Mouse (Mus musculus) heart, embryonic 16.5 days (tissue): ENCODE data around the gene Camta1. TPM values are rescaled to one million over a fixed set of nuclear protein-coding genes. Genes with fewer than 3 reads are reported as not detected.

Experiments
- ATAC-seq: fragments of 200-750 bp; cut with Nextera tagmentation; replicated peaks from 2 replicates; pipeline ENCODE4 v1.8.0; 2017; ENCODE audit warnings: moderate number of reproducible peaks; ENCODE audit not compliant: insufficient read depth, low FRiP score; ENCODE audit errors: extremely low read depth
- H3K27ac ChIP-seq: fragments of 300-500 bp; sonication (generic); 2 replicates; pipeline ENCODE4 v1.5.1; 2014; ENCODE audit warnings: mild to moderate bottlenecking, low read length, control low read depth, moderate library complexity
- H3K27me3 ChIP-seq: fragments of 300-500 bp; sonication (generic); 2 replicates; pipeline ENCODE4 v1.6.1; 2014; ENCODE audit warnings: low read length, mixed read lengths; ENCODE audit not compliant: control insufficient read depth, insufficient read depth
- H3K36me3 ChIP-seq: fragments of 300-500 bp; sonication (generic); 2 replicates; pipeline ENCODE4 v1.6.1; 2014; ENCODE audit not compliant: control insufficient read depth, insufficient read depth
- H3K4me1 ChIP-seq: fragments of 300-500 bp; sonication (generic); 2 replicates; pipeline ENCODE4 v1.6.1; 2014; ENCODE audit warnings: low read length, mixed read lengths; ENCODE audit not compliant: control insufficient read depth, insufficient read depth
- H3K4me2 ChIP-seq: fragments of 300-500 bp; sonication (generic); 2 replicates; pipeline ENCODE4 v1.6.1; 2014; ENCODE audit warnings: low read depth, mild to moderate bottlenecking, control low read depth, low read length
- H3K4me3 ChIP-seq: fragments of 300-500 bp; sonication (generic); 2 replicates; pipeline ENCODE4 v1.5.1; 2014; ENCODE audit warnings: mild to moderate bottlenecking, control low read depth, low read length
- H3K9ac ChIP-seq: fragments of 300-500 bp; sonication (generic); 2 replicates; pipeline ENCODE4 v1.6.1; 2014; ENCODE audit warnings: low read length, control low read depth
- H3K9me3 ChIP-seq: fragments of 300-500 bp; sonication (generic); replicated peaks from 2 replicates; pipeline ENCODE4 v1.6.1; 2016; ENCODE audit warnings: low read length; ENCODE audit not compliant: control insufficient read depth
- WGBS: fragments of 180-500 bp; shearing (Covaris S2); extraction: QIAGEN DNeasy Blood & Tissue Kit; methylation state at CpG from one replicate; pipeline ENCODE4 v1.1.7; 2014; 5-methylcytosine and 5-hydroxymethylcytosine counted together
- polyA plus RNA-seq: library from polyadenylated mRNA; unstranded; fragments of >200 nt; fragmentation: Nextera tagmentation; extraction: Ambion mirVana; gene quantifications from 2 replicates; pipeline ENCODE4 v1.2.1, GENCODE M21; 2015

Camta1 gene
- polyA plus RNA-seq, 1 experiment from 2014 or later = 141 TPM

DNA sequence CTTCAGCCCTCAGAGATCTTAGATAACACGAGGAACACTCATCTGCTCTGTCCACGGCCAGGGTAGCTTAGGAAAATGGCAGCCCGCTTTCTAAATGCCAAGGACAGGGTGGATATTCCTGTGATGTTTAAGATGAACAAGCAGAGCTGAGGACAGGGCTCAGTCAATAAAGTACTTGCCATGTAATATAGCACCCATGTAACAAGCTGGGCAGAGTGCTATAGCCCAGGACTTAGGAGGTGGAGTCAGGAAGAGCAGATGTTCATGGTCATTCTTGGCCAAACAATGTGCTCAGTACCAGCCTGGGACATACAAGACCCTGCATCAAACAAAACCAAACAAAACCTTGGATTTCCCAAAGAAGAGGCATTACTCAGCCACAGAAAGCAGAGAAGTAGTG is 407.6 kb downstream of the Camta1 start:
- no peak for ATAC-seq
- Histone ChIP-seq H3K4me3 (no peak overlapping the region), H3K4me2 (no peak overlapping the region), H3K9me3 (no peaks in the 10 kb centered on the region), H3K9ac (no peak overlapping the region), H3K4me1 (no peaks in the 10 kb centered on the region), H3K36me3 (no peaks in the 10 kb centered on the region), H3K27me3 (no peaks in the 10 kb centered on the region), H3K27ac (no peak overlapping the region)
- WGBS = 73% methylated on average over 3 of the region's 3 CpGs

DNA sequence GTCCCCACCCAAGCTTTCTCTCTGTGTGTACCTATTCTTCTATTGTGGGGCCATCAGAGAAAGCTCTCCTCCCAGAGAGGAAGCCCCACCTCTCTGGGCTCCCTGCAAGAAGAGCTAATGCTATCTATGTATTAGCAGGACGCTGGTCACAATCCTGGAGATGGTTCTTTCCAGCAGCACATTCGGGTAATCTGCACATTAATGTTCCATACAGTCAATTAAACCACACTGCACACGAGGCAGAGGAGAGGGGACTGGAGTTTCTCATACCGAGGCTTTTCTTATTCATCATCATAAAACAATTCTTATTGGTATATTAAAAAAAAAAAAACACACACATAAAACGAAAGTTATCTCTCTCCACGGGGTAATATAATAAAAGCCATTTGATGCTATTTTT is 409.8 kb downstream of the Camta1 start:
- Histone ChIP-seq H3K4me2 (no peak overlapping the region), H3K36me3 (no peaks in the 10 kb centered on the region), H3K27ac (no peak overlapping the region), H3K4me1 (no peaks in the 10 kb centered on the region), H3K4me3 (no peak overlapping the region), H3K27me3 (no peaks in the 10 kb centered on the region), H3K9me3 (no peaks in the 10 kb centered on the region), H3K9ac (no peak overlapping the region)
- 73% methylated on average over 6 of the region's 6 CpGs for WGBS
- ATAC-seq = no peak

DNA sequence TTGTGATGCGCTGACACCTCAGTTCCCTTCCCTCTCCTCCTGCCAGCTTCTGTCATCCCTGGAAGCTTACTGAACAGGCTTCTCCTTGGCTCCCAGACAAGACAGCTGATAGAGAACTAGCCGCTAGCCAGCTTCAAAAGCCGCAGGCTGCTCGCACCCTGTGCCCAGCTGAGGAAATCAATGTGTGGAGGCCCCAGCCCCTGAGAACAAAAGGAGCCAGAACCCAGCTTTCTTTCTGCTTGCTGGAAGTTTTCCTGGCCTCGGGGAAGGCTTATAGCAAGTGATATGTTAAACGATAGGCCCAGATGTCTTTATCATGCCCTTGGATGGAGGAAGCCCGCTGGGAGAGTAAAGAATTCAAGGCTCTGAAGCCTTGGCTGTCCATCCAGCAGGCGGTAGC is 411.7 kb downstream of the Camta1 start:
- Histone ChIP-seq H3K36me3 (no peaks in the 10 kb centered on the region), H3K4me1 (no peaks in the 10 kb centered on the region), H3K9ac (no peak overlapping the region), H3K27ac (no peak overlapping the region), H3K4me2 (no peak overlapping the region), H3K27me3 (no peaks in the 10 kb centered on the region), H3K9me3 (no peaks in the 10 kb centered on the region), H3K4me3 (no peak overlapping the region)
- no peak for ATAC-seq
- 25% methylated on average over 8 of the region's 8 CpGs for WGBS

DNA sequence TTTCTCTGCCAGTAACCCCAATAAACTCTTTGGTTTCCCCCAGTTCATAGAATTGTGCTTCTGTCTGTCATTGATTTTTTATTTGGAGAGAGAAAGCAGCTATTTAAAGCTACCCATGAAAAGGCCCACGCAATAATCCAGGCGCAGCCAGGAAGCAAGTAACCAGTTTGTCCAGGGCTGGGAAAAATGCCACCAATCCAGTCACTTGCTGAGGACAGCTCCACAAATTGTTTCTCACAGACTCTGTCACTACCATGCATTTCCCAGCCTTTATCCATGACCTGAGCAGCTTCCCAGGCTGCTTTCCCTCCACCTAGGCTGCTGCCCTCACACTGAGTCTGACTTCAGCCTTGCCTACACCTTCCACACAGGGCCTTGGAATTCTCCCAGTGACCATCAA is 413.3 kb downstream of the Camta1 start:
- no peaks in the 10 kb centered on the region for H3K36me3 ChIP-seq
- no peak overlapping the region for H3K27ac ChIP-seq
- H3K4me3 ChIP-seq = no peak overlapping the region
- H3K27me3 ChIP-seq = no peaks in the 10 kb centered on the region
- ATAC-seq = no peak
- no peaks in the 10 kb centered on the region for H3K9me3 ChIP-seq
- H3K4me1 ChIP-seq = no peaks in the 10 kb centered on the region
- H3K9ac ChIP-seq = no peak overlapping the region
- WGBS = 70% methylated on average over 2 of the region's 2 CpGs
- H3K4me2 ChIP-seq = no peak overlapping the region

DNA sequence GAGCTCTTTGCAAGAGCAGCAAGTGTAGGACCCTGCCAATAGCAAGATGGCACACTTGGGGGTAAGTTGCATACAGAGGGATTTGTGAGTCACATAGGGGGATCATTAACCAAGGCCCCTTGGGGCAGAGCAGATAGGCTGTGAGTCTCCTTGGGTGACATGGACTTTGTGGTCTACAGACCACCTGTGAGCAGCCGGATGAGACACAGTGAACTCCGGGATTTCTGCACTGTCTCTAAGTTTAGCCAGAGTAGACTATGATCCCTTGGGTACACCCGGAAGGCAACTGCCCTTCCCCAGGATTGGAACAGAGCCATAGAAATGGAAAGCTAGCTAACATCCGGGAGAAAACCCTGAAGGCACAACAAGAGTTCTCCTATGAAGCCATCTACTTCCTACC is 417.0 kb downstream of the Camta1 start:
- Histone ChIP-seq H3K4me1 (no peaks in the 10 kb centered on the region), H3K27me3 (no peaks in the 10 kb centered on the region), H3K36me3 (no peaks in the 10 kb centered on the region), H3K9me3 (peaks cover 11% of the 10 kb centered on the region; the same call in 1 of the 2 replicates), H3K9ac (no peak overlapping the region), H3K4me2 (no peak overlapping the region), H3K4me3 (no peak overlapping the region), H3K27ac (no peak overlapping the region)
- 84% methylated on average over 4 of the region's 4 CpGs for WGBS
- ATAC-seq = no peak

DNA sequence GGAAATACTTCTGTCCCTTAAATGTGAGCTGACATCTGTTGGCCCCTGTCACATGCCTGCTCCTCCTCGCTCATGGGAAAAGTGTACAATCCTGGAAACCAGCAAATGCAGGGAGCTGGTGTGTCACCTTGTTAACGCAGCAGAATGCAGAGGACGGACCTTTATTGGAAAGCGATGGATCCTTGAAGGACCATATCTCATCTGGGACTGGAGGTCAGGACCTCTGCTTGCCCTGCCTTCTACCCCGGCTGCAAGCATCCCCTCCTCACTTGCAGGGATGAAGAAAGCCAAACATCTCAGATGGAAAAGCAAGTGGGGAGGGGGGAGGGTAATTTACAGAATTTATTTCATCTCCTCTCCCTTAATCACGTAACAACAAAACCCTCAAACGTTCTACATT is 423.1 kb downstream of the Camta1 start:
- no peaks in the 10 kb centered on the region for H3K4me1 ChIP-seq
- H3K9ac ChIP-seq = no peak overlapping the region
- no peaks in the 10 kb centered on the region for H3K36me3 ChIP-seq
- WGBS = 50% methylated on average over 7 of the region's 7 CpGs
- no peaks in the 10 kb centered on the region for H3K27me3 ChIP-seq
- no peak overlapping the region for H3K27ac ChIP-seq
- no peak overlapping the region for H3K4me3 ChIP-seq
- no peak overlapping the region for H3K4me2 ChIP-seq
- no peak for ATAC-seq
- peaks cover 11% of the 10 kb centered on the region; the same call in 1 of the 2 replicates for H3K9me3 ChIP-seq

DNA sequence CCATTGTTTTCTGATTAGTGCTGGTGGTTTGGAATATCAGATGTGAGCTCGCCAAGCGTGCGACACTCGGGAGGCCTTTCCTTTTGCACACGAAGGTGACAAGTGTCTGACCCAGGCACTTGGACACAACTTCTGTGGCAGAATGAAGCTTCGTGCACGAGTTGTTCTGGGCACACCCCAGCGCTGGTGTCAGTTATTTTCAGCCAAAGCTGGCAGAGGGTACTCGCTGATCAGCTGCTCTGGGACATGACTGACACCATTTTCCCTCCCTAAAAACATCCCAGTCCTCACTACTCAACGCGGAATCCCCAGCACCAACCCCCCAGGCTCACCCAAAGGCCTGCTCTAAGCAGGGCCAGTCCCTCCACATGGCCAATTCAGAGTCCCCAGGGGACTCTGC is 423.8 kb downstream of the Camta1 start:
- 66% methylated on average over 11 of the region's 11 CpGs for WGBS
- no peaks in the 10 kb centered on the region for H3K4me1 ChIP-seq
- H3K9me3 ChIP-seq = peaks cover 11% of the 10 kb centered on the region; the same call in 1 of the 2 replicates
- H3K9ac ChIP-seq = no peak overlapping the region
- no peak for ATAC-seq
- H3K27me3 ChIP-seq = no peaks in the 10 kb centered on the region
- no peak overlapping the region for H3K4me3 ChIP-seq
- no peak overlapping the region for H3K4me2 ChIP-seq
- no peaks in the 10 kb centered on the region for H3K36me3 ChIP-seq
- H3K27ac ChIP-seq = no peak overlapping the region

DNA sequence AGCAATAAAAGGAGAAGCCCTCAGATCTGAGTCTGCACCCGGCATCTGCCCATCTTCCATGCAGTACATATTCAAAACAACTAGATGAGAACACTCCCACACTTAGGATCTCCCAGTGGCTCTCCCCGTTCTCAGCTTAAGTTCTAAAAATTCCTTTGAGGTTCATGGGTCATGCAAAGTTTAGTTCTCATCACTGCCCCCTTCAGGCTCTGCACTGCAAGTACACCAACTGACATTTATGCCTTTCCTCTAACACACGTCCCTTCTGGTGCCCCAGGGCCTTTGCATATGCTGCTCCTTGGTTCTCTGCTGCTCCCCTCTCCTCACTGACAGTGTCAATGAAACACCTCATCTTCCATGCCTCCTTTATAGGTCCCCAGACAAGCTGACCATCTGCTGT is 436.5 kb downstream of the Camta1 start:
- Histone ChIP-seq H3K36me3 (no peaks in the 10 kb centered on the region), H3K9ac (no peak overlapping the region), H3K4me3 (no peak overlapping the region), H3K4me1 (no peaks in the 10 kb centered on the region), H3K9me3 (peaks cover 5% of the 10 kb centered on the region), H3K4me2 (no peak overlapping the region), H3K27me3 (0 out of 2 replicates have a peak, but pooled peaks cover 2% of the 10 kb centered on the region), H3K27ac (no peak overlapping the region)
- WGBS = 62% methylated on average over 3 of the region's 3 CpGs
- ATAC-seq = no peak

DNA sequence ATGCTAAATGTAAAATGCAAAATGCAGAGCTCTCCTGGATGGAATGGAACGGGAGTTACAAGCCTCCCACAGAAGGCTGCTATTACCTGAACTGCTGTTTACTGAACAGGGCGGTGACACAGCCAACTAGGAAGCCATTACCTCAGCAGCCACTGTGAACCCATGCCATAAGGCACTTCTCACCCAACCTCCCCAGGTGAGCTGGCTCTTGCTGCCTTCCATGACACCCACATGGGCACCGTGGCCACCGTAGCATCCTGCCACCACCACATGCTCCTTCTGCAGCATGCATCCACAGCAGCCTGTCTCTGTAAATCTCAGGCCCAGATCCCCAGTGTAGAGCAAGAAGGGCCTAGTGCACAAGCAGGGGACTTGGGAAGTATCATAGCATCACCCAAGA is 438.8 kb downstream of the Camta1 start:
- ATAC-seq = no peak
- Histone ChIP-seq H3K4me3 (no peak overlapping the region), H3K36me3 (no peaks in the 10 kb centered on the region), H3K9me3 (peaks cover 5% of the 10 kb centered on the region), H3K4me1 (no peaks in the 10 kb centered on the region), H3K27ac (no peak overlapping the region), H3K4me2 (no peak overlapping the region), H3K9ac (no peak overlapping the region), H3K27me3 (peaks cover 4% of the 10 kb centered on the region)
- 78% methylated on average over 4 of the region's 4 CpGs for WGBS

DNA sequence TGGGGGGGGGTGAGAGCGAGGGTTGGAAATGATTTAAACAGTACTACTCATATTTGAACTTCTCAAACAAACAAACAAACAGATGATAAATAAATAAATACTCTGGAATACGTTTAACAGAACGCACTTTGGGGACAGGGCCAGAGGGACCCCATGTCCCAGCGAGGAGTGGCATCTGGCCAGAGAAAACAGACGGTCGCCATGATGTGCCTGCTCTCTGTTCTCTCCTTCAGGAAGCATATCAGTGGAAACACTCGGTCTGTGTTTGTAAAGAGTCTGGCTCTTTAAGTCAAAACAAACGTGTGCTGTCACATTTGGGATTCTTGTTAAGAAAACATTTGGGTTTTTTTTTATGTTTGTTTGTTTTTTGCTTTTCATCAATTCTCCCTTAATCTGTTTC is 439.3 kb downstream of the Camta1 start:
- no peaks in the 10 kb centered on the region for H3K36me3 ChIP-seq
- 37% methylated on average over 8 of the region's 8 CpGs for WGBS

More for the DNA sequence above, 439.3 kb downstream of the Camta1 start:
- no peak overlapping the region for H3K4me2 ChIP-seq
- no peak overlapping the region for H3K4me3 ChIP-seq
- H3K9me3 ChIP-seq = peaks cover 3% of the 10 kb centered on the region; the same call in 1 of the 2 replicates
- no peak for ATAC-seq
- no peaks in the 10 kb centered on the region for H3K4me1 ChIP-seq
- no peak overlapping the region for H3K27ac ChIP-seq
- H3K27me3 ChIP-seq = peaks cover 4% of the 10 kb centered on the region
- H3K9ac ChIP-seq = no peak overlapping the region
